Mouse (Mus musculus): ENCODE results near the gene Nop10. TPM values are rescaled to one million over a fixed set of nuclear protein-coding genes. Genes with fewer than 3 reads are reported as not detected.

Nop10 gene
- 224 TPM in 2 replicates for polyA plus RNA-seq (2016; fragmentation: Nextera tagmentation; extraction: Ambion mirVana)

- peak; percentile 82 for DNase-seq (ENCODE audit: extremely low spot score, low spot score)
- H3K4me1 ChIP-seq, result peaks cover 31% of the 10 kb centered on the region
- under 1% methylated on average over 36 of the region's 36 CpGs for WGBS
- H3K27ac ChIP-seq, result peak within 1 kb of the TSS; percentile 84
- no peaks in the 10 kb centered on the region for H3K27me3 ChIP-seq (ENCODE audit: poor library complexity, severe bottlenecking)
- peak within 1 kb of the TSS; percentile 64 for H3K4me3 ChIP-seq
- peaks cover 4% of the 10 kb centered on the region; the same call in 1 of the 2 replicates for H3K36me3 ChIP-seq (replicated peaks)
- H3K9me3 ChIP-seq, result no peaks in the 10 kb centered on the region
Observed at GRCm38 (mm10) chr2:112261748-112262653, at the start of gene Nop10. Gene Nop10, plus strand, starts transcription at chr2:112261926.

- WGBS, result 5% methylated on average over 1 of the region's 1 CpGs
- Histone ChIP-seq H3K4me3 (no peak overlapping the region), H3K27ac (no peak overlapping the region), H3K9me3 (no peaks in the 10 kb centered on the region), H3K4me1 (no peaks in the 10 kb centered on the region), H3K36me3 (replicated peaks) (no peaks in the 10 kb centered on the region), H3K27me3 (ENCODE audit: poor library complexity, severe bottlenecking) (no peaks in the 10 kb centered on the region)
- DNase-seq (ENCODE audit: extremely low spot score, low spot score), result no peak
Observed at GRCm38 (mm10) chr2:112215977-112216376, 45.7 kb upstream of the Nop10 start.

GRCm38 (mm10) chr2:112217614-112218013 is 44.1 kb upstream of the Nop10 start:
- WGBS, result 83% methylated on average over 6 of the region's 6 CpGs
- no peaks in the 10 kb centered on the region for H3K4me1 ChIP-seq
- no peak overlapping the region for H3K4me3 ChIP-seq
- H3K36me3 ChIP-seq (replicated peaks), result no peaks in the 10 kb centered on the region
- H3K27ac ChIP-seq, result no peak overlapping the region
- no peaks in the 10 kb centered on the region for H3K9me3 ChIP-seq
- no peak for DNase-seq (ENCODE audit: extremely low spot score, low spot score)
- no peaks in the 10 kb centered on the region for H3K27me3 ChIP-seq (ENCODE audit: poor library complexity, severe bottlenecking)

GRCm38 (mm10) chr2:112220880-112221279 is 40.8 kb upstream of the Nop10 start:
- no peaks in the 10 kb centered on the region for H3K4me1 ChIP-seq
- no peaks in the 10 kb centered on the region for H3K9me3 ChIP-seq
- DNase-seq (ENCODE audit: extremely low spot score, low spot score), result no peak
- H3K36me3 ChIP-seq (replicated peaks), result no peaks in the 10 kb centered on the region
- H3K4me3 ChIP-seq, result no peak overlapping the region
- H3K27me3 ChIP-seq (ENCODE audit: poor library complexity, severe bottlenecking), result no peaks in the 10 kb centered on the region
- WGBS, result 91% methylated on average over 5 of the region's 5 CpGs
- no peak overlapping the region for H3K27ac ChIP-seq

- DNase-seq (ENCODE audit: extremely low spot score, low spot score), result no peak
- Histone ChIP-seq H3K9me3 (no peaks in the 10 kb centered on the region), H3K4me1 (no peaks in the 10 kb centered on the region), H3K27me3 (ENCODE audit: poor library complexity, severe bottlenecking) (no peaks in the 10 kb centered on the region), H3K27ac (no peak overlapping the region), H3K4me3 (no peak overlapping the region), H3K36me3 (replicated peaks) (no peaks in the 10 kb centered on the region)
- 88% methylated on average over 5 of the region's 5 CpGs for WGBS
Observed at GRCm38 (mm10) chr2:112222607-112223006, 39.1 kb upstream of the Nop10 start.

GRCm38 (mm10) chr2:112224356-112224755 is 37.4 kb upstream of the Nop10 start:
- H3K4me3 ChIP-seq, result no peak overlapping the region
- H3K9me3 ChIP-seq, result no peaks in the 10 kb centered on the region
- WGBS, result 69% methylated on average over 4 of the region's 4 CpGs
- no peaks in the 10 kb centered on the region for H3K36me3 ChIP-seq (replicated peaks)
- no peak overlapping the region for H3K27ac ChIP-seq
- DNase-seq (ENCODE audit: extremely low spot score, low spot score), result no peak
- no peaks in the 10 kb centered on the region for H3K27me3 ChIP-seq (ENCODE audit: poor library complexity, severe bottlenecking)
- H3K4me1 ChIP-seq, result no peaks in the 10 kb centered on the region

- no peak overlapping the region for H3K4me3 ChIP-seq
- DNase-seq (ENCODE audit: extremely low spot score, low spot score), result no peak
- 100% methylated on average over 1 of the region's 1 CpGs for WGBS
- H3K27ac ChIP-seq, result no peak overlapping the region
- no peaks in the 10 kb centered on the region for H3K4me1 ChIP-seq
- H3K36me3 ChIP-seq (replicated peaks), result no peaks in the 10 kb centered on the region
- H3K27me3 ChIP-seq (ENCODE audit: poor library complexity, severe bottlenecking), result no peaks in the 10 kb centered on the region
- no peaks in the 10 kb centered on the region for H3K9me3 ChIP-seq
Observed at GRCm38 (mm10) chr2:112232623-112233022, 29.1 kb upstream of the Nop10 start.

GRCm38 (mm10) chr2:112236620-112237019 is 25.1 kb upstream of the Nop10 start:
- Histone ChIP-seq H3K27ac (no peak overlapping the region), H3K36me3 (replicated peaks) (no peaks in the 10 kb centered on the region), H3K9me3 (no peaks in the 10 kb centered on the region), H3K4me3 (no peak overlapping the region), H3K27me3 (ENCODE audit: poor library complexity, severe bottlenecking) (peaks cover 13% of the 10 kb centered on the region), H3K4me1 (peaks cover 32% of the 10 kb centered on the region)
- 80% methylated on average over 2 of the region's 2 CpGs for WGBS
- DNase-seq (ENCODE audit: extremely low spot score, low spot score), result no peak

GRCm38 (mm10) chr2:112238006-112238405 is 23.7 kb upstream of the Nop10 start:
- Histone ChIP-seq H3K27ac (no peak overlapping the region), H3K4me1 (peaks cover 41% of the 10 kb centered on the region), H3K9me3 (no peaks in the 10 kb centered on the region), H3K27me3 (ENCODE audit: poor library complexity, severe bottlenecking) (peaks cover 13% of the 10 kb centered on the region), H3K36me3 (replicated peaks) (peaks cover 7% of the 10 kb centered on the region; the same call in 1 of the 2 replicates), H3K4me3 (no peak overlapping the region)
- no peak for DNase-seq (ENCODE audit: extremely low spot score, low spot score)
- 9% methylated on average over 4 of the region's 4 CpGs for WGBS

GRCm38 (mm10) chr2:112239212-112239934 is 22.4 kb upstream of the Nop10 start, which contains the start of gene Lpcat4:
Gene Lpcat4, plus strand, starts transcription at chr2:112239468.
- H3K27ac ChIP-seq, result peak within 1 kb of the TSS; percentile 96

GRCm38 (mm10) chr2:112239935-112240721 is 21.6 kb upstream of the Nop10 start:
- Histone ChIP-seq H3K27ac (peak overlapping the region; percentile 96), H3K27me3 (ENCODE audit: poor library complexity, severe bottlenecking) (peaks cover 13% of the 10 kb centered on the region), H3K4me1 (peaks cover 42% of the 10 kb centered on the region), H3K4me3 (peak overlapping the region; percentile 79), H3K9me3 (no peaks in the 10 kb centered on the region), H3K36me3 (replicated peaks) (peaks cover 26% of the 10 kb centered on the region)
- peak; percentile 64 for DNase-seq (ENCODE audit: extremely low spot score, low spot score)
- WGBS, result under 1% methylated on average over 28 of the region's 28 CpGs

More at GRCm38 (mm10) chr2:112239212-112239934, 22.4 kb upstream of the Nop10 start, which contains the start of gene Lpcat4:
- no peaks in the 10 kb centered on the region for H3K9me3 ChIP-seq
- H3K27me3 ChIP-seq (ENCODE audit: poor library complexity, severe bottlenecking), result peaks cover 13% of the 10 kb centered on the region
- peaks cover 42% of the 10 kb centered on the region for H3K4me1 ChIP-seq
- H3K36me3 ChIP-seq (replicated peaks), result peaks cover 21% of the 10 kb centered on the region
- H3K4me3 ChIP-seq, result peak within 1 kb of the TSS; percentile 79
- under 1% methylated on average over 89 of the region's 94 CpGs for WGBS
- peak; percentile 89 for DNase-seq (ENCODE audit: extremely low spot score, low spot score)

- DNase-seq (ENCODE audit: extremely low spot score, low spot score), result no peak
- Histone ChIP-seq H3K27ac (no peak overlapping the region), H3K4me3 (no peak overlapping the region), H3K27me3 (ENCODE audit: poor library complexity, severe bottlenecking) (peaks cover 13% of the 10 kb centered on the region), H3K4me1 (peaks cover 42% of the 10 kb centered on the region), H3K9me3 (no peaks in the 10 kb centered on the region), H3K36me3 (replicated peaks) (peaks cover 42% of the 10 kb centered on the region)
- WGBS, result 84% methylated on average over 14 of the region's 14 CpGs
Observed at GRCm38 (mm10) chr2:112241787-112242186, 19.9 kb upstream of the Nop10 start.

Data from forebrain, embryonic 10.5 days (tissue).